Comparison of ENCODE assay signal across 10 mouse cellular contexts in the genomic region with DNA sequence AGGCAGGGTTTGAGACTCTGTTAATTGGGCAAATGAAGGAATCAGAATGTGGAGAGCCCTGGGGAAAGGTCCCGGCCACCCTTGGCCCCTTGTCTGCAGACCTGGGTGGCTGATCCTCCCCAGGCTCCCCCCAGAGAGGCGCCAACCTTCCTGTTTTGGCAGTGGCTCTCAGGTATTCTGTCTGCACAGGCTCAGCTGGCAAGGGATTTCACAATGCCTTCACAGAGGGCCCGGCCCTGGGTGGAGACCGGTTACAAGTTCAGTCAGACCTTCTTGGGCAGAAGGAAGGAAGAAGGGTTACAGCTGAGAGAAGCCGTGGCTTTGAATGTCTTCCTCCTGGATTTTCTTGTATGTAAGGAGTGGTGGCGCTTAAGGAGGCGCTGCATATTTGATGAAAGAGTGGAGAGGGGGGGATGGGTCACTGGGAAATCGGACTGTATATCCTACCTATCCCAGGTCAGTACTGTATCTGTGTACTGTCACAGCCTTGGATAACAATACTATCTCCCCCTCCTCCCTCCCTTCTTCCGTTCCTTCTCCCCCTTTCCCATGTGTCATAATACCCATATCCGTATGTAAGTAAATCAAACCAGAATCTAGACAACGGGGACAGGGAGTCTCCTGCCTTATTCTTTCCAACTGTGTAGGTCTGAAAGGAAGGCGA. TPM values are rescaled to one million over a fixed set of nuclear protein-coding genes. Genes with fewer than 3 reads are reported as not detected.
DNase-seq lines count a peak whose midpoint lies in the region; ATAC-seq and TF ChIP-seq lines count a peak whose summit lies in the region.
"Had no signal": no experiment of that assay in that cellular context is flagged by ENCODE, and none has a peak within 500 bp of the region (broad histone marks: within the 10 kb centered on the region; RNA-seq: fewer than 3 reads in every experiment).

No protein-coding gene starts in this region.

- H3K27ac ChIP-seq in liver, adult 2 months (replicated peaks; ENCODE audit: insufficient read depth, low read depth, low read length): peak overlapping the region; percentile 5; the same call in 1 of the 2 replicates
- H3K27ac ChIP-seq in liver, embryonic 12.5 days: no peak overlapping the region
- H3K27ac ChIP-seq in heart, embryonic 11.5 days (ENCODE audit: low read depth, low read length): peak overlapping the region; percentile 42
- peak overlapping the region; percentile 65 for H3K27ac ChIP-seq in kidney, embryonic 14.5 days (ENCODE audit: low read depth, low read length)
- H3K27ac ChIP-seq: hindbrain, postnatal 0 days had no signal

- no peak overlapping the region for H3K4me3 ChIP-seq in liver, adult 2 months (ENCODE audit: insufficient read depth, low read depth, low read length)
- no peak overlapping the region for H3K4me3 ChIP-seq in liver, embryonic 12.5 days
- no peak overlapping the region for H3K4me3 ChIP-seq in heart, embryonic 11.5 days (ENCODE audit: low read depth, low read length)
- no peak overlapping the region for H3K4me3 ChIP-seq in kidney, embryonic 14.5 days (ENCODE audit: low read length)

- no peaks in the 10 kb centered on the region for H3K79me2 ChIP-seq in liver, adult 2 months (ENCODE audit: control insufficient read depth, insufficient read depth, low read length)

- H3K4me2 ChIP-seq in liver, embryonic 12.5 days: no peak overlapping the region
- no peak overlapping the region for H3K4me2 ChIP-seq in heart, embryonic 11.5 days
- H3K4me2 ChIP-seq in kidney, embryonic 14.5 days (replicated peaks; ENCODE audit: low read depth, low read length): no peak overlapping the region

- peaks cover 4% of the 10 kb centered on the region for H3K4me1 ChIP-seq in liver, adult 2 months (ENCODE audit: control insufficient read depth, insufficient read depth, low read length)
- 0 out of 2 replicates have a peak, but pooled peaks cover 3% of the 10 kb centered on the region for H3K4me1 ChIP-seq in liver, embryonic 12.5 days
- H3K4me1 ChIP-seq in heart, embryonic 11.5 days (ENCODE audit: control insufficient read depth, insufficient read depth, low read length): peaks cover 20% of the 10 kb centered on the region
- H3K4me1 ChIP-seq in kidney, embryonic 14.5 days (ENCODE audit: control insufficient read depth, insufficient read depth, low read length): peaks cover 18% of the 10 kb centered on the region; the same call in 1 of the 2 replicates

- H3K36me3 ChIP-seq in liver, adult 2 months (ENCODE audit: control insufficient read depth, insufficient read depth, low read length): no peaks in the 10 kb centered on the region
- no peaks in the 10 kb centered on the region for H3K36me3 ChIP-seq in liver, embryonic 12.5 days
- H3K36me3 ChIP-seq in heart, embryonic 11.5 days (ENCODE audit: control insufficient read depth, insufficient read depth, low read length): no peaks in the 10 kb centered on the region
- no peaks in the 10 kb centered on the region for H3K36me3 ChIP-seq in kidney, embryonic 14.5 days (ENCODE audit: control insufficient read depth, insufficient read depth, low read length)

- no peak overlapping the region for H3K9ac ChIP-seq in liver, adult 2 months (ENCODE audit: low read depth, low read length)
- H3K9ac ChIP-seq in liver, embryonic 12.5 days: no peak overlapping the region
- H3K9ac ChIP-seq in heart, embryonic 11.5 days (ENCODE audit: low read depth, low read length): no peak overlapping the region
- H3K9ac ChIP-seq in kidney, embryonic 14.5 days (ENCODE audit: low read depth, low read length): no peak overlapping the region

- WGBS in liver, adult 2 months: 73% methylated on average over 12 of the region's 12 CpGs
- 48% methylated on average over 12 of the region's 12 CpGs for WGBS in liver, embryonic 12.5 days (ENCODE audit: insufficient replicate concordance)
- 58% methylated on average over 12 of the region's 12 CpGs for WGBS in heart, embryonic 11.5 days (ENCODE audit: insufficient replicate concordance)
- 71% methylated on average over 12 of the region's 12 CpGs for WGBS in kidney, embryonic 14.5 days

- H3K9me3 ChIP-seq in liver, embryonic 12.5 days (replicated peaks): no peaks in the 10 kb centered on the region
- H3K9me3 ChIP-seq in heart, embryonic 11.5 days (replicated peaks; ENCODE audit: control insufficient read depth, low read length): no peaks in the 10 kb centered on the region
- H3K9me3 ChIP-seq in kidney, embryonic 14.5 days (ENCODE audit: control insufficient read depth, low read length): no peaks in the 10 kb centered on the region

- no peaks in the 10 kb centered on the region for H3K27me3 ChIP-seq in liver, adult 2 months (ENCODE audit: control insufficient read depth, insufficient read depth, low read length)
- no peaks in the 10 kb centered on the region for H3K27me3 ChIP-seq in liver, embryonic 12.5 days (replicated peaks)
- H3K27me3 ChIP-seq in heart, embryonic 11.5 days (ENCODE audit: control insufficient read depth, insufficient read depth, low read length): no peaks in the 10 kb centered on the region
- H3K27me3 ChIP-seq in kidney, embryonic 14.5 days (ENCODE audit: control insufficient read depth, insufficient read depth, low read length): no peaks in the 10 kb centered on the region

- no peak for TF ChIP-seq CTCF in liver, adult 2 months (IDR thresholded peaks at IDR 0.05; ENCODE audit: low read depth, low read length)

- no peak for DNase-seq in liver, adult 2 months (ENCODE audit: extremely low read depth, low read depth, low spot score)
- DNase-seq in spleen, adult 18-20 months: no peak
- DNase-seq in embryo, embryonic 9.5 days (ENCODE audit: extremely low spot score): no peak
- no peak for DNase-seq in neural tube, embryonic 10.5 days (ENCODE audit: extremely low spot score, low spot score)
- DNase-seq: retina, postnatal 1 day had no signal

- ATAC-seq in liver, embryonic 12.5 days: no peak
- no peak; the same call in 1 of the 2 replicates for ATAC-seq in heart, embryonic 11.5 days (replicated peaks; ENCODE audit: insufficient number of reproducible peaks, low FRiP score, low TSS enrichment)
- peak; percentile 14; the same call in 1 of the 2 replicates for ATAC-seq in kidney, embryonic 14.5 days (ENCODE audit: low FRiP score, low TSS enrichment)
- ATAC-seq in megakaryocyte progenitor cell, adult 5-6 weeks (replicated peaks; ENCODE audit: poor library complexity): peak; percentile 45
- ATAC-seq: hindbrain, postnatal 0 days had no signal

- no peak for TF ChIP-seq POLR2A in liver, adult 2 months (IDR thresholded peaks at IDR 0.05; ENCODE audit: extremely low read depth, insufficient read depth, low read length)

RNA-seq across cellular contexts. Expression of a gene that starts 45.9 kb away (rescaled TPM):
- total RNA-seq in liver, adult 2 months (2014; rRNA removed): 0.09 and 0.20 TPM in 2 replicates
- 0.29 and 0.32 TPM in 2 replicates for polyA plus RNA-seq in liver, adult 2 months (2012; rRNA removed)
- 0.08 and 0.18 TPM in 2 replicates for polyA plus RNA-seq in liver, embryonic 12.5 days (2016; fragmentation: Nextera tagmentation; extraction: Ambion mirVana)
- 1.6 and 2.0 TPM in 2 replicates for polyA plus RNA-seq in heart, embryonic 11.5 days (2014; fragmentation: Nextera tagmentation; extraction: Ambion mirVana)
- 0.74 and 1.2 TPM in 2 replicates for polyA plus RNA-seq in kidney, embryonic 14.5 days (2014; fragmentation: Nextera tagmentation; extraction: Ambion mirVana)
- total RNA-seq in megakaryocyte progenitor cell, adult 5-6 weeks (2015): not detected in 2 replicates
- not detected in 2 replicates for total RNA-seq in megakaryocyte progenitor cell, adult 5-6 weeks (2017)

Comparison
In these comparisons a context has a peak if more than half of its experiments do, and no peak if none do; other contexts are left out.
1. ATAC-seq: peak in kidney, embryonic 14.5 days (single experiment) and megakaryocyte progenitor cell, adult 5-6 weeks (single experiment); none in liver, embryonic 12.5 days (single experiment) and heart, embryonic 11.5 days (single experiment).